Mouse (Mus musculus): ENCODE measurements around the gene Bpifc.
A peak's percentile ranks its signal among the peaks of the same experiment; 100 is the strongest.
"Not testable (repeated sequence)": the region's sequence is repeated elsewhere in the genome, so short reads cannot be mapped to it uniquely, and the experiment has no call there.

Bpifc gene

GRCm38 (mm10) chr10:86011781-86012180 is at the start of gene Bpifc:
Bpifc (minus strand) TSS chr10:86011895.
- no peak for DNase-seq (ENCODE audit: extremely low read depth, low read depth)

- no peak for DNase-seq (ENCODE audit: extremely low read depth, low read depth)
Observed at GRCm38 (mm10) chr10:86060267-86060666, 48.6 kb upstream of the Bpifc start.

- no peak for DNase-seq (ENCODE audit: extremely low read depth, low read depth)
Observed at GRCm38 (mm10) chr10:86057712-86058111, 46.0 kb upstream of the Bpifc start.

- DNase-seq (ENCODE audit: extremely low read depth, low read depth), result no peak
Observed at GRCm38 (mm10) chr10:86057286-86057685, 45.6 kb upstream of the Bpifc start.

- no peak for DNase-seq (ENCODE audit: extremely low read depth, low read depth)
Observed at GRCm38 (mm10) chr10:86056297-86056903, 44.7 kb upstream of the Bpifc start.

GRCm38 (mm10) chr10:86052818-86053522 is 41.3 kb upstream of the Bpifc start:
- peak; percentile 11 for DNase-seq (ENCODE audit: extremely low read depth, low read depth)

- no peak for DNase-seq (ENCODE audit: extremely low read depth, low read depth)
Observed at GRCm38 (mm10) chr10:86050522-86050921, 38.8 kb upstream of the Bpifc start.

GRCm38 (mm10) chr10:86047786-86048185 is 36.1 kb upstream of the Bpifc start:
- no peak for DNase-seq (ENCODE audit: extremely low read depth, low read depth)

GRCm38 (mm10) chr10:86046371-86046770 is 34.7 kb upstream of the Bpifc start:
- no peak for DNase-seq (ENCODE audit: extremely low read depth, low read depth)

- DNase-seq (ENCODE audit: extremely low read depth, low read depth), result no peak
Observed at GRCm38 (mm10) chr10:86044066-86044465, 32.4 kb upstream of the Bpifc start.

- DNase-seq (ENCODE audit: extremely low read depth, low read depth), result no peak
Observed at GRCm38 (mm10) chr10:86043651-86044050, 32.0 kb upstream of the Bpifc start.

GRCm38 (mm10) chr10:86034007-86034728 is 22.5 kb upstream of the Bpifc start:
- no peak for DNase-seq (ENCODE audit: extremely low read depth, low read depth)

- DNase-seq (ENCODE audit: extremely low read depth, low read depth), result no peak
Observed at GRCm38 (mm10) chr10:86032517-86032916, 20.8 kb upstream of the Bpifc start.

- DNase-seq (ENCODE audit: extremely low read depth, low read depth), result no peak
Observed at GRCm38 (mm10) chr10:86030743-86031142, 19.0 kb upstream of the Bpifc start.

GRCm38 (mm10) chr10:86026807-86027206 is 15.1 kb upstream of the Bpifc start:
- DNase-seq (ENCODE audit: extremely low read depth, low read depth), result not testable (repeated sequence)

- peak; percentile 48 for DNase-seq (ENCODE audit: extremely low read depth, low read depth)
Observed at GRCm38 (mm10) chr10:86026354-86026753, 14.7 kb upstream of the Bpifc start.

- no peak for DNase-seq (ENCODE audit: extremely low read depth, low read depth)
Observed at GRCm38 (mm10) chr10:86025906-86026305, 14.2 kb upstream of the Bpifc start.

GRCm38 (mm10) chr10:86023149-86023548 is 11.5 kb upstream of the Bpifc start:
- DNase-seq (ENCODE audit: extremely low read depth, low read depth), result no peak

GRCm38 (mm10) chr10:86022474-86022816 is 10.8 kb upstream of the Bpifc start:
- DNase-seq (ENCODE audit: extremely low read depth, low read depth), result peak; percentile 51

- DNase-seq (ENCODE audit: extremely low read depth, low read depth), result peak; percentile 67
Observed at GRCm38 (mm10) chr10:86021749-86022473, 10.2 kb upstream of the Bpifc start, which contains the start of gene Fbxo7. Fbxo7 (plus strand) TSS chr10:86021972.

- no peak for DNase-seq (ENCODE audit: extremely low read depth, low read depth)
Observed at GRCm38 (mm10) chr10:86021408-86021748, 9.7 kb upstream of the Bpifc start.

GRCm38 (mm10) chr10:86018813-86019212 is 7.1 kb upstream of the Bpifc start:
- DNase-seq (ENCODE audit: extremely low read depth, low read depth), result no peak

Measured in MEL-GATA-1-ER (cell line).